Mouse (Mus musculus): ENCODE measurements around the gene Mfsd5.

Gene Mfsd5

GRCm38 (mm10) chr15:102248131-102248811 is 31.0 kb upstream of the Mfsd5 start:
- no peak for DNase-seq (ENCODE audit: low read depth)

GRCm38 (mm10) chr15:102248812-102249191 is 30.5 kb upstream of the Mfsd5 start:
- no peak for DNase-seq (ENCODE audit: low read depth)

GRCm38 (mm10) chr15:102249251-102249691 is 30.0 kb upstream of the Mfsd5 start:
- DNase-seq (ENCODE audit: low read depth): no peak

- DNase-seq (ENCODE audit: low read depth): no peak
Measured at GRCm38 (mm10) chr15:102249967-102250366, 29.3 kb upstream of the Mfsd5 start.

- DNase-seq (ENCODE audit: low read depth): no peak
Measured at GRCm38 (mm10) chr15:102250521-102250920, 28.7 kb upstream of the Mfsd5 start.

GRCm38 (mm10) chr15:102255547-102256255 is 23.6 kb upstream of the Mfsd5 start:
- DNase-seq (ENCODE audit: low read depth): no peak

GRCm38 (mm10) chr15:102256431-102257201 is 22.6 kb upstream of the Mfsd5 start:
- DNase-seq (ENCODE audit: low read depth): no peak

GRCm38 (mm10) chr15:102257202-102258075 is 21.8 kb upstream of the Mfsd5 start, which contains the start of gene Rarg:
TSS of gene Rarg (minus strand) at chr15:102257517.
- DNase-seq (ENCODE audit: low read depth): no peak

GRCm38 (mm10) chr15:102258076-102258470 is 21.2 kb upstream of the Mfsd5 start:
- DNase-seq (ENCODE audit: low read depth): no peak

GRCm38 (mm10) chr15:102258581-102259253 is 20.5 kb upstream of the Mfsd5 start:
- DNase-seq (ENCODE audit: low read depth): no peak

GRCm38 (mm10) chr15:102262582-102262981 is 16.7 kb upstream of the Mfsd5 start:
- no peak for DNase-seq (ENCODE audit: low read depth)

- DNase-seq (ENCODE audit: low read depth): no peak
Measured at GRCm38 (mm10) chr15:102263037-102263436, 16.2 kb upstream of the Mfsd5 start.

- no peak for DNase-seq (ENCODE audit: low read depth)
Measured at GRCm38 (mm10) chr15:102265548-102265947, 13.7 kb upstream of the Mfsd5 start.

GRCm38 (mm10) chr15:102270274-102270960 is 8.8 kb upstream of the Mfsd5 start, which contains the start of gene Gm9918:
TSS of gene Gm9918 (plus strand) at chr15:102270563.
- no peak for DNase-seq (ENCODE audit: low read depth)

GRCm38 (mm10) chr15:102271441-102271840 is 7.8 kb upstream of the Mfsd5 start:
- DNase-seq (ENCODE audit: low read depth): no peak

GRCm38 (mm10) chr15:102273982-102274716 is 5.1 kb upstream of the Mfsd5 start:
- DNase-seq (ENCODE audit: low read depth): no peak

- no peak for DNase-seq (ENCODE audit: low read depth)
Measured at GRCm38 (mm10) chr15:102278726-102279091, 545 bp upstream of the Mfsd5 start.

- DNase-seq (ENCODE audit: low read depth): no peak
Measured at GRCm38 (mm10) chr15:102279783-102280520, 698 bp downstream of the Mfsd5 start.

- no peak for DNase-seq (ENCODE audit: low read depth)
Measured at GRCm38 (mm10) chr15:102280623-102281022, 1.4 kb downstream of the Mfsd5 start.

Data from c-Kit-positive CD71-negative TER-119-negative erythroid progenitor cells, embryonic 14.5 days (primary cell).